Mouse (Mus musculus): ENCODE results near the gene Gm12216. TPM values are rescaled to one million over a fixed set of nuclear protein-coding genes. Genes with fewer than 3 reads are reported as not detected.

Gm12216 gene
- polyA plus RNA-seq, 1 experiment from 2014 or later = 0.79 TPM

- Histone ChIP-seq H3K27me3 (replicated peaks) (no peaks in the 10 kb centered on the region), H3K9me3 (replicated peaks) (no peaks in the 10 kb centered on the region), H3K4me3 (replicated peaks) (no peak overlapping the region), H3K9ac (replicated peaks) (no peak overlapping the region), H3K4me1 (no peaks in the 10 kb centered on the region), H3K4me2 (no peak overlapping the region), H3K36me3 (no peaks in the 10 kb centered on the region), H3K27ac (replicated peaks) (no peak overlapping the region)
- WGBS = 52% methylated on average over 3 of the region's 3 CpGs
- no peak for ATAC-seq (ENCODE audit: low FRiP score)
Observed at GRCm38 (mm10) chr11:53814810-53815209, 44.2 kb downstream of the Gm12216 start.

GRCm38 (mm10) chr11:53813001-53813868 lies 45.8 kb downstream of the Gm12216 start:
- Histone ChIP-seq H3K36me3 (no peaks in the 10 kb centered on the region), H3K9me3 (replicated peaks) (no peaks in the 10 kb centered on the region), H3K9ac (replicated peaks) (no peak overlapping the region), H3K4me1 (no peaks in the 10 kb centered on the region), H3K27ac (replicated peaks) (no peak overlapping the region), H3K4me3 (replicated peaks) (no peak overlapping the region), H3K27me3 (replicated peaks) (no peaks in the 10 kb centered on the region), H3K4me2 (no peak overlapping the region)
- no peak for ATAC-seq (ENCODE audit: low FRiP score)
- 89% methylated on average over 16 of the region's 16 CpGs for WGBS

DNA sequence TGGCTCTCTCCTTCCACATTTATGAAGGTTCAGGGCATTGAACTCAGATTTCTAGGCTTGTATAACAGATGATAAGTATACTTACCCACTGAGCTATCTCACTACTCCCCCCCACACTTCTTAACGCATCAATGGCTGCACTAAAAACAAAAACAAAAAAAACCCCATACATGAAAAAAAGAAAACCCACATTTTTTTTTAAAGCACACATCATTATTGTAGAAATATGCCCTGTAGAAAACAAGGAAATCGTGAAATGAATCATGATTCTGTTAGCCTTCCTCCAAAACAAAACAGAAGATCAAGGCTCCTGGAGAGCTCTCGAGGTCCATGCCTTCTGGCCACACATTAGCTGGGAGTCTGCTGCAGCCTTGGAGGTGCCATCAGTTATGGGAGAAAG lies 47.7 kb downstream of the Gm12216 start:
- Histone ChIP-seq H3K4me2 (no peak overlapping the region), H3K9ac (replicated peaks) (no peak overlapping the region), H3K4me3 (replicated peaks) (no peak overlapping the region), H3K27me3 (replicated peaks) (no peaks in the 10 kb centered on the region), H3K36me3 (no peaks in the 10 kb centered on the region), H3K9me3 (replicated peaks) (no peaks in the 10 kb centered on the region), H3K27ac (replicated peaks) (no peak overlapping the region), H3K4me1 (no peaks in the 10 kb centered on the region)
- 83% methylated on average over 3 of the region's 3 CpGs for WGBS
- no peak for ATAC-seq (ENCODE audit: low FRiP score)

DNA sequence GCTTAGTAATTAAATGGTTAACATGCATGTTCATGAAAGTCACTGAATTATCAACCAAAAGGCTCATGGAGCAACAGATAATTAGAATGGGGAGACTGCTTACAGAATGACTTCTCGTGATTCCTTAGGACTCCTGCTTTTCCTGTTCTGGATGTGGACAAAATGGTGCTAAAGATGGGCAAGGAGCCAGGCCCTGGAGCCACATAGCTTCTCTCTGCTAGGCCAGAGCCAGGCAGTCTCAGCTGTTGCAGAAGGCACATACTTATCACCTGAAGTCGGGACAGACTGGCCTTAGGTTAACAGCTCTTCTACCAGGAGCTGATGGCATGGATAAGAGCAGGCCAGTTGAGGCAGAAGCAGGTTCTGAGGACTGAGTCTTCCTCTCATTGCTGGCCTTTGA lies 48.3 kb downstream of the Gm12216 start:
- Histone ChIP-seq H3K36me3 (no peaks in the 10 kb centered on the region), H3K27me3 (replicated peaks) (no peaks in the 10 kb centered on the region), H3K4me1 (no peaks in the 10 kb centered on the region), H3K27ac (replicated peaks) (no peak overlapping the region), H3K4me2 (no peak overlapping the region), H3K9ac (replicated peaks) (no peak overlapping the region), H3K9me3 (replicated peaks) (no peaks in the 10 kb centered on the region), H3K4me3 (replicated peaks) (no peak overlapping the region)
- ATAC-seq (ENCODE audit: low FRiP score) = no peak
- 79% methylated on average over 2 of the region's 2 CpGs for WGBS

GRCm38 (mm10) chr11:53810156-53810555 lies 48.9 kb downstream of the Gm12216 start:
- no peaks in the 10 kb centered on the region for H3K27me3 ChIP-seq (replicated peaks)
- H3K9ac ChIP-seq (replicated peaks) = no peak overlapping the region
- no peak overlapping the region for H3K27ac ChIP-seq (replicated peaks)
- no peaks in the 10 kb centered on the region for H3K9me3 ChIP-seq (replicated peaks)
- no peak for ATAC-seq (ENCODE audit: low FRiP score)
- H3K4me3 ChIP-seq (replicated peaks) = no peak overlapping the region
- WGBS = 69% methylated on average over 5 of the region's 5 CpGs
- H3K4me1 ChIP-seq = no peaks in the 10 kb centered on the region
- no peaks in the 10 kb centered on the region for H3K36me3 ChIP-seq
- no peak overlapping the region for H3K4me2 ChIP-seq

DNA sequence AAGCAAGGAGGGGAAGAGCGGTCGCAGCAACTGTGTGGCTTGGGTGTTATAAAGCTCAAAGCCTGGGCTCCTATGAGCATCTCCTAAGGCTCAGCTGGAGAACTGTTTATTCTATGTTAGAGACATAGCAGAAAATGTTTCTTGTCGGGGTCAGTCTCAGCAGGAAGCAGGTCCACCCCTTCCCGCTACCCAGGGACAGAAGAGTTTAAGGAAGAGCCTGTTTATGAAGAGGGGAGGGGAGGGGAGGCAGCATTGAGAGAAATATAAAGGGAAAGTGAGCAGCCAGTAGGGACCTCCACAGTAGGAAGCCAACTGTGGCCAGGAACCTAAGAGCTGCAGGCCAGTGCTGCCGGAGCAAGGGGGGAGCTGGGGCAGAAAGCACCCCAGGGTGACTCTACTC lies 49.7 kb downstream of the Gm12216 start:
- Histone ChIP-seq H3K27ac (replicated peaks) (no peak overlapping the region), H3K36me3 (no peaks in the 10 kb centered on the region), H3K4me3 (replicated peaks) (no peak overlapping the region), H3K27me3 (replicated peaks) (no peaks in the 10 kb centered on the region), H3K4me1 (no peaks in the 10 kb centered on the region), H3K9ac (replicated peaks) (no peak overlapping the region), H3K9me3 (replicated peaks) (no peaks in the 10 kb centered on the region), H3K4me2 (no peak overlapping the region)
- WGBS = 46% methylated on average over 5 of the region's 5 CpGs
- ATAC-seq (ENCODE audit: low FRiP score) = no peak

GRCm38 (mm10) chr11:53805786-53806185 lies 53.3 kb downstream of the Gm12216 start:
- Histone ChIP-seq H3K27me3 (replicated peaks) (no peaks in the 10 kb centered on the region), H3K4me2 (no peak overlapping the region), H3K9ac (replicated peaks) (no peak overlapping the region), H3K4me1 (no peaks in the 10 kb centered on the region), H3K9me3 (replicated peaks) (no peaks in the 10 kb centered on the region), H3K36me3 (no peaks in the 10 kb centered on the region), H3K27ac (replicated peaks) (no peak overlapping the region), H3K4me3 (replicated peaks) (no peak overlapping the region)
- ATAC-seq (ENCODE audit: low FRiP score) = no peak
- 75% methylated on average over 9 of the region's 9 CpGs for WGBS

- Histone ChIP-seq H3K9me3 (replicated peaks) (no peaks in the 10 kb centered on the region), H3K4me3 (replicated peaks) (no peak overlapping the region), H3K27ac (replicated peaks) (no peak overlapping the region), H3K36me3 (no peaks in the 10 kb centered on the region), H3K4me2 (no peak overlapping the region), H3K4me1 (no peaks in the 10 kb centered on the region), H3K27me3 (replicated peaks) (no peaks in the 10 kb centered on the region), H3K9ac (replicated peaks) (no peak overlapping the region)
- WGBS = 85% methylated on average over 14 of the region's 14 CpGs
- no peak for ATAC-seq (ENCODE audit: low FRiP score)
Observed at GRCm38 (mm10) chr11:53804569-53805344, 54.3 kb downstream of the Gm12216 start.

GRCm38 (mm10) chr11:53803494-53803893 lies 55.6 kb downstream of the Gm12216 start:
- 87% methylated on average over 6 of the region's 6 CpGs for WGBS
- H3K4me2 ChIP-seq = no peak overlapping the region
- ATAC-seq (ENCODE audit: low FRiP score) = no peak

DNA sequence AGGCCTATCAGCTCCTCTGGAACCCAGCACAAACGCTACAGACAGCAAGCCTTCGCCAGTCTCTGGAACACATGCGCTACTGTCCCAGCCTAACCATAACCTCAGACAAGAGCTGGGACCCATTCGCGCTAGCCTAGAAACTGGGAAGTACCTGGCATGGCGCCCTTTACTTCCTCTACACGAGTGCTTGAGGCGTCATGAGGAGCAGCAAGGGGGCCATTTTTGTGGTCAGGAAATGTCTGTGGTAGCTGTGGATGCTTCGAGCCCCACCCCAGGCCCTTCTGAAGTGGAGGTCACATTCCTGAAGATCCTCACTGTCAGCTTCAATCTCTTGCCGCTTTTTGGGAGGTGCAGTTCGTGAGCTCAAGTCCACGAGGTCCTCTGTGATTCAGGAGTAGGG lies 56.0 kb downstream of the Gm12216 start:
- WGBS = 86% methylated on average over 12 of the region's 12 CpGs

More at GRCm38 (mm10) chr11:53803494-53803893, 55.6 kb downstream of the Gm12216 start:
- Histone ChIP-seq H3K4me3 (replicated peaks) (no peak overlapping the region), H3K27ac (replicated peaks) (no peak overlapping the region), H3K4me1 (no peaks in the 10 kb centered on the region), H3K9me3 (replicated peaks) (no peaks in the 10 kb centered on the region), H3K9ac (replicated peaks) (no peak overlapping the region), H3K27me3 (replicated peaks) (no peaks in the 10 kb centered on the region), H3K36me3 (no peaks in the 10 kb centered on the region)

GRCm38 (mm10) chr11:53800975-53801374 lies 58.1 kb downstream of the Gm12216 start:
- WGBS = 87% methylated on average over 5 of the region's 5 CpGs

More for the DNA sequence above, 56.0 kb downstream of the Gm12216 start:
- ATAC-seq (ENCODE audit: low FRiP score) = no peak
- H3K27me3 ChIP-seq (replicated peaks) = no peaks in the 10 kb centered on the region
- no peak overlapping the region for H3K4me3 ChIP-seq (replicated peaks)
- no peaks in the 10 kb centered on the region for H3K9me3 ChIP-seq (replicated peaks)
- no peak overlapping the region for H3K27ac ChIP-seq (replicated peaks)
- no peaks in the 10 kb centered on the region for H3K4me1 ChIP-seq
- H3K36me3 ChIP-seq = no peaks in the 10 kb centered on the region
- no peak overlapping the region for H3K9ac ChIP-seq (replicated peaks)
- H3K4me2 ChIP-seq = no peak overlapping the region

GRCm38 (mm10) chr11:53800036-53800435 lies 59.0 kb downstream of the Gm12216 start:
- Histone ChIP-seq H3K4me2 (no peak overlapping the region), H3K27ac (replicated peaks) (no peak overlapping the region), H3K9ac (replicated peaks) (no peak overlapping the region), H3K36me3 (no peaks in the 10 kb centered on the region), H3K27me3 (replicated peaks) (no peaks in the 10 kb centered on the region), H3K4me1 (peaks cover 15% of the 10 kb centered on the region), H3K9me3 (replicated peaks) (no peaks in the 10 kb centered on the region), H3K4me3 (replicated peaks) (no peak overlapping the region)
- ATAC-seq (ENCODE audit: low FRiP score) = no peak
- 60% methylated on average over 4 of the region's 4 CpGs for WGBS

More at GRCm38 (mm10) chr11:53800975-53801374, 58.1 kb downstream of the Gm12216 start:
- no peaks in the 10 kb centered on the region for H3K9me3 ChIP-seq (replicated peaks)
- no peaks in the 10 kb centered on the region for H3K27me3 ChIP-seq (replicated peaks)
- H3K4me1 ChIP-seq = peaks cover 10% of the 10 kb centered on the region
- ATAC-seq (ENCODE audit: low FRiP score) = no peak
- no peak overlapping the region for H3K4me2 ChIP-seq
- no peak overlapping the region for H3K9ac ChIP-seq (replicated peaks)
- H3K27ac ChIP-seq (replicated peaks) = no peak overlapping the region
- no peaks in the 10 kb centered on the region for H3K36me3 ChIP-seq
- H3K4me3 ChIP-seq (replicated peaks) = no peak overlapping the region
